Mouse (Mus musculus) embryonic fibroblast, embryonic 13.5 days (primary cell): ENCODE measurements around the gene Scly. TPM values are rescaled to one million over a fixed set of nuclear protein-coding genes. Genes with fewer than 3 reads are reported as not detected.

ENCODE experiments used
- H3K27ac ChIP-seq: 2 replicates; pipeline ENCODE4 v1.5.1; 2012; ENCODE audit warnings: low read length, control low read depth, inconsistent platforms; ENCODE audit not compliant: insufficient read depth
- H3K4me1 ChIP-seq: 2 replicates; pipeline ENCODE4 v1.6.1; 2011; ENCODE audit warnings: low read length; ENCODE audit not compliant: control insufficient read depth, insufficient read depth
- H3K4me3 ChIP-seq: 2 replicates; pipeline ENCODE4 v1.5.1; 2011; ENCODE audit warnings: mild to moderate bottlenecking, control low read depth, low read length; ENCODE audit not compliant: insufficient read depth
- CTCF ChIP-seq: IDR thresholded peaks from 2 replicates; pipeline ENCODE4 v1.5.1; 2011; ENCODE audit warnings: mild to moderate bottlenecking, control low read depth, low read length, moderate library complexity, borderline replicate concordance; ENCODE audit not compliant: insufficient read depth
- POLR2A ChIP-seq: IDR thresholded peaks from 2 replicates; pipeline ENCODE4 v1.6.1; 2011; ENCODE audit warnings: low read depth, mild to moderate bottlenecking, control low read depth, low read length, moderate library complexity
- polyA plus RNA-seq: library from polyadenylated mRNA; stranded (reverse); fragments of >200 nt; gene quantifications from 2 replicates; pipeline ENCODE4 v1.2.4, GENCODE M21; 2011; ENCODE audit warnings: low read depth; ENCODE audit not compliant: missing spikeins, insufficient read length

The Scly gene
- polyA plus RNA-seq, 1 experiment = 6.4 TPM

GRCm38 (mm10) chr1:91299026-91299706 is 1.0 kb downstream of the Scly start:
- Histone ChIP-seq H3K4me1 (no peaks in the 10 kb centered on the region), H3K4me3 (peak overlapping the region; percentile 80), H3K27ac (no peak overlapping the region)
- no peak for TF ChIP-seq CTCF
- TF ChIP-seq POLR2A = no peak

DNA sequence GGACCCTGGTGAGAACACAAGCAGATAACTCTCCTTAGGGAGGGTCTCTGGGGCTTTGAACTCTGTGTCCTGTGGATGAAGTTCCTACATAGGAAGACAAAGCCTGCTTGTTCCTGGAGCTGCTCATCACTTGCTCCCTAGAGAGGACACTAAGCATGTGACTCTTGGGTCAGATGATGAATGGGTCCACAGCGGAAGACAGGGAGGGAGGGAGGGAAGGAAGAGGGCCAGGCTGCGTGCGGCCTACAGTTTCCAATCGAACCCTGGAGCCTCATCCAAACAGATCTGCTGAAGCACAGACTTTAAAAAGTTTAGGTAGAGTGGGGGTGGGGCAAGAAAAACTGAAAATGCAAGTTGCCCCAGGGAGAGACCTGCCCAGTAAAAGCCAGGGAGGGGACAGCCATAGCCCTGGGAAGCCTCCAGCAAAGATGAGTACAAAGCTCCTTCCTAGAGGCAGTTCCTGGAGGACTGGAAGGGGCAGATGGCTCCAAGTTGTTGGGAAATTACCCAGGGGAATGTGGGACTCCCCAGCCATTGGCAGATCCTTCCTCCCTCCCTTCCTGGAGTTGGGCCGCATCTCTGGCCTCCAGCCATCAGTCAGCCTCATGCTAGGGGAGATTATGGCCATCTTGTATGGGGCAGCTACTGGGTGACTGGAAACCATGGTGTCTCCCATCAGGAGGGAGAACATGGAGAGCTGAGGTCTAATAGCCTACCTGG is 1.7 kb downstream of the Scly start:
- Histone ChIP-seq H3K27ac (no peak overlapping the region), H3K4me3 (no peak overlapping the region), H3K4me1 (no peaks in the 10 kb centered on the region)
- TF ChIP-seq CTCF = no peak
- TF ChIP-seq POLR2A = no peak

DNA sequence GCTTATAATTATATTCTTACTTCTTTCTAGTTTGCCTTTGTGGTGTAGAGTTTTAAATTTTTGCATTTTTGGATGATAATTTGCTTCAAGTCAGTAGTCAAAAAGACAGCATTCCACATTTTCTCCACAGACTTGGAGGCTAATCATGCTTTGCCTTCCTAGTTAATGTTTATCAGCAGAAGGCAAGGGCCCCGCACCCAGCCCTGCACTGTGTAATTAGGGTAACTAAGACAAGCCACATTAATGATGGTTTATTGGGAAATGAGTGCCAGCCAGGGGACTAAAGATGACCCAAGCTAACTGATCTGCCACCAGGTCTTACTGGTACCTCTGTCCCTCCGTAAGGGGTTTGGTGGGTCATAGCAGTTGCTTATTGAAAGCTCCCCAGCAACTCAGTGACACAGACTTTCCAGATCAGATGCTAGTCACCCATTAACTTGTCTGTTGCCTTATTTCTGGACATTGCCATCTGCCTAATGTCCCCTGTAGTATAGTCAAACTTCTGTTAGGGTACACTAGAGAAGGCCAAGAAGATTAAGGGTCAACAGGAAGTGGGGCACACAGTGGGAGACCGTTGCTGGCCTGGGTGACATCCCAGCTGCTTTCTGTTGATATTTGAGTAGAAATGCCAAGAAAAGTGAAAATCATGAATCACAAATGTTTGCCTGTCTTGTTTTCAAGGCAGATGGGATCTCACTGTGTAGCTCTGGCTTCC is 3.2 kb downstream of the Scly start:
- no peak overlapping the region for H3K4me3 ChIP-seq
- no peak for TF ChIP-seq POLR2A
- no peak for TF ChIP-seq CTCF
- no peak overlapping the region for H3K27ac ChIP-seq
- no peaks in the 10 kb centered on the region for H3K4me1 ChIP-seq

DNA sequence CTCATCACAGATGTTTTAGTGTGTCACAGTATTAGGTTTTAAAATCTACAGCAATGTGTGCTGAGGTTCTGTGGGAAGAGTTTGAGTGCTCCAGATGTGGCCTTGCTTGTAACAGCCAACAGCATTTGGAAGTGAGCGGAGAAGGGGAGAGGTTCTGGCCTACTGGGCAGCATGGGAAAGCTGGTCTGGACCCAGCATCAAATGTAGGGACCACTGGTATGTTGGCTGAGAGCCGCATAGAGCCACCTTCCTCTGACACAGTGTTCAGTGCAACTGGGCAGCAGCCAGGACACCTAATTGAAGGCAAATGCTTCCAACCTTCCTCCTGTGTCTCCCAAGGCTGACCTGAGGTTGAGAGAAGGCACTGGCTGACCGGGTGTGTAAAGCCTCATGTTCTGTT is 3.9 kb downstream of the Scly start:
- TF ChIP-seq CTCF = no peak
- TF ChIP-seq POLR2A = no peak
- H3K27ac ChIP-seq = no peak overlapping the region
- H3K4me3 ChIP-seq = no peak overlapping the region
- H3K4me1 ChIP-seq = no peaks in the 10 kb centered on the region

DNA sequence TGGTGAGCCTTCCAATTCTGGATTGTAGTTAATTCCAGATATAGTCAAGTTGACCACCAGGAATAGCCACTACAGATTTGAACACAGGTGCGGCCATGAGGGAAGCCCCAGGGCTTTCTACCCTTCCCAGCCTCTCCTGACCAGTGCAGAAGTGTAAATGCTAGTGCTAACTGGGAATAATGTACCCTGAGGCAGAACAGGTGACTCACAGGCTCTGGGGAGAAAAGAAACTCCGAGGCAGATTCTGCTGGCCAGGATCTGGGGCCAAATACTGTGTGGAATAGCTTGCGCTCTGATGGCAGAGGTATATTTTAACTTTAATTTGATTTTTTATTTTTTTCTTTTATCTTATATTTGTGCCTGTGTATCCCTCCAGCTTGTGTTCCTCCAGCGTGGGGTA is 6.5 kb downstream of the Scly start:
- H3K4me3 ChIP-seq = no peak overlapping the region
- H3K4me1 ChIP-seq = no peaks in the 10 kb centered on the region
- no peak overlapping the region for H3K27ac ChIP-seq
- TF ChIP-seq CTCF (no peak), POLR2A (no peak)

DNA sequence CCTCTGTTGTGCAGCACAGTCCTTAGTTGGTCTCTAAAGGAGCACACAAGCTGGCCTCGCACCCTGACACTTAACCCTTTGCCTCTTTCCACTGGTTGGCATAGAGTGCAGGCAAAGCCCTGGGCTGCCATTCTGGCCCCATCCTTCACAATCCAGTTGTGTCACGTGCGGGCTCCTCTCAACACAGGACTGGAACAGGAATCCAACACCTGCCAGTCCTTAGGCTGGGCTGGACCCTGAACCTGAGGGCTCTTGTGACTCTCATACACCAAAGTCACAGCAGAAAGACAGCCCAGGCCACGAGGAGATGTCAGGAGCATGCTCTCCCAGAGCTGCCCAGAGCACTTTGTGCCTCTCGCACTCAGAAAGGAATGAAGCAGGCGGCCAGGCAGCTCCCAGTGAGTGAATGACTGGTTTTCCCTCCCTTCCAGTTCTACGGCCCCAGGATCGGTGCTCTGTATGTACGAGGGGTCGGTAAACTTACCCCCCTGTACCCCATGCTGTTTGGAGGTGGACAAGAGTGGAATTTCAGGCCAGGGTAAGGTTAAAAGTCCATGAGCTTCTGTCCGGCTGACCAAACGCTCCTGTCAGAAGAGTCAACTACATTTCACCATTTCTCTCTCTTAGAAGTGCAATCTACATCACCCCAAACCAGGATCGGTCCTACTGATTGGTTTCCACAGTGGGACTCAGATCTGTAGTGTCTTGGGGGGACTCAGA is 11.4 kb downstream of the Scly start:
- TF ChIP-seq POLR2A (no peak), CTCF (no peak)
- H3K27ac ChIP-seq = no peak overlapping the region
- H3K4me1 ChIP-seq = no peaks in the 10 kb centered on the region
- H3K4me3 ChIP-seq = no peak overlapping the region

GRCm38 (mm10) chr1:91312273-91312672 is 14.1 kb downstream of the Scly start:
- Histone ChIP-seq H3K4me3 (no peak overlapping the region), H3K4me1 (no peaks in the 10 kb centered on the region), H3K27ac (no peak overlapping the region)
- TF ChIP-seq POLR2A = no peak
- no peak for TF ChIP-seq CTCF

DNA sequence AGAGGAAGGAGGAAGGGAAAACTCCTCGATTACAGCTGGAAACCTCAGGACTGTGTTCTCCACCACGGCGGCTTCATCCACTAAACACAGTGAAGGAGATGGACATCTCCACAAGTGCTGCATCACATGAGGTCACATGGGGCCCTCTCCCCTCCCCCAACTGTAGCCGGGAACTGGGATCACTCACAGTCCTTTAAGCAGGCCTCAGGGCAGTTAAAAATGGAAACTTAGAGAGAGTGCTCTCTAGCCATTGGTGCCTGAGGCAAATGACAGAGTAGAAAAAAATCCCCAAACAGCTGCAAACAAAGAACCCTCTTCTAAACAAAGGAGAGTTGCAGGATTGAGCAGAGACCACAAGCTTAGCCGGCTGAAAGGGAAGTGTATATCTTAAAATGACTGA is 15.1 kb downstream of the Scly start:
- TF ChIP-seq CTCF (no peak), POLR2A (no peak)
- Histone ChIP-seq H3K4me3 (no peak overlapping the region), H3K27ac (no peak overlapping the region), H3K4me1 (no peaks in the 10 kb centered on the region)

- TF ChIP-seq CTCF = no peak
- no peak for TF ChIP-seq POLR2A
- no peak overlapping the region for H3K27ac ChIP-seq
- no peaks in the 10 kb centered on the region for H3K4me1 ChIP-seq
- no peak overlapping the region for H3K4me3 ChIP-seq
These were observed 19.5 kb downstream of the Scly start for GRCm38 (mm10) chr1:91317656-91318055.
